Mouse (Mus musculus): ENCODE measurements around the gene Tspan5. TPM values are rescaled to one million over a fixed set of nuclear protein-coding genes. Genes with fewer than 3 reads are reported as not detected.

The Tspan5 gene
- polyA plus RNA-seq, 1 experiment = 36.4 TPM

DNA sequence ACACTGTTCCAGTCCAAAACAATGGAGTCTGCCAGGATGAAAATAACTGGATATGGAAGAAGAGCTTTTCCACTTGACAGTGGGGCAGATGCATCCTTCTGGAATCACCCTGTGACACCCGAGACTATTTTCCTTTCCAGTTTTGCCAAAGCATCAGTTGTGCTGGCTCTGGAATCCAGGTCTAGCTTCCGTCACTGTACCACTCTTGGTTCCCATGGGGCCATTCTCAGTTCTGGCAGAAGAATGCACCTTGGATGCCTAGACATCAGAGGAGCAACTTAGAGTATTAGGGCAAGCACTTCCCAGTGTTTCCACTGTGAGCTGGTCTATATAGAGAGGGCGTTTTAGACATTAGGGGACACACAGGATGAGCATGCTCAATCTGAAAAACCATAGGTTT lies 119.6 kb downstream of the Tspan5 start:
- TF ChIP-seq POLR2A (IDR thresholded peaks at IDR 0.05; ENCODE audit: low read depth, low read length) (no peak), CTCF (IDR thresholded peaks at IDR 0.05; ENCODE audit: extremely low read depth, insufficient read length, insufficient replicate concordance, low read depth, low read length) (no peak)
- Histone ChIP-seq H3K27me3 (ENCODE audit: control insufficient read depth, insufficient read depth, low read length) (no peaks in the 10 kb centered on the region), H3K36me3 (ENCODE audit: control insufficient read depth, insufficient read depth, low read length) (no peaks in the 10 kb centered on the region), H3K4me3 (ENCODE audit: low read depth, low read length) (no peak overlapping the region), H3K27ac (ENCODE audit: insufficient read depth, low read depth, low read length) (no peak overlapping the region), H3K4me1 (ENCODE audit: control insufficient read depth, insufficient read depth, insufficient read length, low read length) (no peaks in the 10 kb centered on the region)
- WGBS = 84% methylated on average over 3 of the region's 3 CpGs

DNA sequence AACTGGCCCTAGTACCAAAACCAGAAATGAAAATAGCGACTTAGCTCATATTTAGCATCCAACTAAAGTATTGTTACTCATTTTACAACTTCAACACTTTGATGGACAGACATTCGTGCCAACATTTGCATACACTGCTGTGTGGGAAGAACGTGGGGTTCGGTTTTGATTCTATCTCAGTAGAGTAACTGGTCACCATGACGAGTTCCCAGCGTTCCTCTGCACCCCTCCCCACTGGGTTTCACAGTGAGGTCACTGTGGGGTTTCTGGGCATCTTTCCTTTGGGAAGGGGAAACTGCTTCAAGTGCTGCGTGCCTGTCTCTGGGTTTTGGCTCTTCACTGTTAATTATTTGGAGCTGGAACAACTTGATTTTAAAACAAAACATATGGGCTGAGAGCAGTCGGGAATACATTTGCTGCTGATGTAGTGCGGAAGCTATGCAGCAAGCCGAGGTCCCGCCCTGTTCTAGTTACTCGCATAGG lies 122.2 kb downstream of the Tspan5 start:
- 72% methylated on average over 12 of the region's 12 CpGs for WGBS
- Histone ChIP-seq H3K27ac (ENCODE audit: insufficient read depth, low read depth, low read length) (no peak overlapping the region), H3K4me3 (ENCODE audit: low read depth, low read length) (no peak overlapping the region), H3K36me3 (ENCODE audit: control insufficient read depth, insufficient read depth, low read length) (no peaks in the 10 kb centered on the region), H3K27me3 (ENCODE audit: control insufficient read depth, insufficient read depth, low read length) (no peaks in the 10 kb centered on the region), H3K4me1 (ENCODE audit: control insufficient read depth, insufficient read depth, insufficient read length, low read length) (no peaks in the 10 kb centered on the region)
- TF ChIP-seq CTCF (IDR thresholded peaks at IDR 0.05; ENCODE audit: extremely low read depth, insufficient read length, insufficient replicate concordance, low read depth, low read length) (no peak), POLR2A (IDR thresholded peaks at IDR 0.05; ENCODE audit: low read depth, low read length) (no peak)

GRCm38 (mm10) chr3:138865271-138865670 lies 123.3 kb downstream of the Tspan5 start:
- Histone ChIP-seq H3K4me3 (ENCODE audit: low read depth, low read length) (no peak overlapping the region), H3K27ac (ENCODE audit: insufficient read depth, low read depth, low read length) (no peak overlapping the region), H3K4me1 (ENCODE audit: control insufficient read depth, insufficient read depth, insufficient read length, low read length) (no peaks in the 10 kb centered on the region), H3K36me3 (ENCODE audit: control insufficient read depth, insufficient read depth, low read length) (no peaks in the 10 kb centered on the region), H3K27me3 (ENCODE audit: control insufficient read depth, insufficient read depth, low read length) (no peaks in the 10 kb centered on the region)
- 79% methylated on average over 5 of the region's 5 CpGs for WGBS
- TF ChIP-seq POLR2A (IDR thresholded peaks at IDR 0.05; ENCODE audit: low read depth, low read length) (no peak), CTCF (IDR thresholded peaks at IDR 0.05; ENCODE audit: extremely low read depth, insufficient read length, insufficient replicate concordance, low read depth, low read length) (no peak)

DNA sequence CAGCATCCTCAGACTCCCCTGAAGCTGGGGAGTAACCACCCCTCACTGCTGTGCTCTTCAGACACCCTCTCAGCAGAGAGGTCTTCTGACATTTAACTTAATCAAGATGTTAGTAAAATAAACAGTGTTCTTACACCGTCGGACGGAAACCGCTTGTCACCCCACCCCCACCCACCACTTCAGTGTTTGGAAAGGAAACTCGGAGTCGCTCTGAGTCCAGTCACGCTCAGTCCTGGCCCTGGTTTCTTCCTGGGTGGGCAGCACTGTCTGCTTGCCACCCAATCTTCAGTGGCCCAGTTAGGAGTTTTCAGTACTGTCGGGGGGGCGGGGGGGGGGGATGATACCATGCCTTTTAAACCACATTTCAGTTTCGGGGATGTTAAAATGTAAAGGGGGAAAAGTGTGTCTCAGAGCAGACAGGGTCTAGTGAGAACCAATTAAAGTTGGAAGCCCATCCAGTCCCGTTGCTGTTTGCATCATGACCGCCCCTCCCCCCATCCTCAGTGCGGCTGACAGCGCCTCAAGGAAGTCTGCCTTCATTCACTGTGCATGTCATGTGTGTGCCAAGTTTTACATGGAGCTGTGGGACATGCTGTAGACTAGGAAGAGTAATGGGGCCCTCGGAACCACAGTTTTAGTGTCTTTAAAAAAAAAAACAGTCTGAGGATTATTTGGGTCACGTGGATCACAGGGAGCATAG lies 125.3 kb downstream of the Tspan5 start:
- no peaks in the 10 kb centered on the region for H3K27me3 ChIP-seq (ENCODE audit: control insufficient read depth, insufficient read depth, low read length)
- H3K4me3 ChIP-seq (ENCODE audit: low read depth, low read length) = no peak overlapping the region
- H3K4me1 ChIP-seq (ENCODE audit: control insufficient read depth, insufficient read depth, insufficient read length, low read length) = no peaks in the 10 kb centered on the region
- TF ChIP-seq CTCF (IDR thresholded peaks at IDR 0.05; ENCODE audit: extremely low read depth, insufficient read length, insufficient replicate concordance, low read depth, low read length) (no peak), POLR2A (IDR thresholded peaks at IDR 0.05; ENCODE audit: low read depth, low read length) (no peak)
- WGBS = 79% methylated on average over 16 of the region's 16 CpGs
- no peak overlapping the region for H3K27ac ChIP-seq (ENCODE audit: insufficient read depth, low read depth, low read length)
- no peaks in the 10 kb centered on the region for H3K36me3 ChIP-seq (ENCODE audit: control insufficient read depth, insufficient read depth, low read length)

- H3K27me3 ChIP-seq (ENCODE audit: control insufficient read depth, insufficient read depth, low read length) = no peaks in the 10 kb centered on the region
Observed at GRCm38 (mm10) chr3:138868409-138868808, 126.4 kb downstream of the Tspan5 start.

GRCm38 (mm10) chr3:138875282-138875681 lies 133.3 kb downstream of the Tspan5 start:
- TF ChIP-seq CTCF (IDR thresholded peaks at IDR 0.05; ENCODE audit: extremely low read depth, insufficient read length, insufficient replicate concordance, low read depth, low read length) = no peak
- no peak for TF ChIP-seq POLR2A (IDR thresholded peaks at IDR 0.05; ENCODE audit: low read depth, low read length)
- no peaks in the 10 kb centered on the region for H3K27me3 ChIP-seq (ENCODE audit: control insufficient read depth, insufficient read depth, low read length)
- H3K4me1 ChIP-seq (ENCODE audit: control insufficient read depth, insufficient read depth, insufficient read length, low read length) = peaks cover 2% of the 10 kb centered on the region
- H3K4me3 ChIP-seq (ENCODE audit: low read depth, low read length) = no peak overlapping the region
- H3K36me3 ChIP-seq (ENCODE audit: control insufficient read depth, insufficient read depth, low read length) = no peaks in the 10 kb centered on the region
- no peak overlapping the region for H3K27ac ChIP-seq (ENCODE audit: insufficient read depth, low read depth, low read length)
- 97% methylated on average over 7 of the region's 7 CpGs for WGBS

More at GRCm38 (mm10) chr3:138868409-138868808, 126.4 kb downstream of the Tspan5 start:
- H3K36me3 ChIP-seq (ENCODE audit: control insufficient read depth, insufficient read depth, low read length) = no peaks in the 10 kb centered on the region
- 68% methylated on average over 13 of the region's 13 CpGs for WGBS
- H3K4me1 ChIP-seq (ENCODE audit: control insufficient read depth, insufficient read depth, insufficient read length, low read length) = no peaks in the 10 kb centered on the region
- H3K4me3 ChIP-seq (ENCODE audit: low read depth, low read length) = no peak overlapping the region
- no peak for TF ChIP-seq POLR2A (IDR thresholded peaks at IDR 0.05; ENCODE audit: low read depth, low read length)
- H3K27ac ChIP-seq (ENCODE audit: insufficient read depth, low read depth, low read length) = no peak overlapping the region; the same call in 1 of the 2 replicates

- TF ChIP-seq POLR2A (IDR thresholded peaks at IDR 0.05; ENCODE audit: low read depth, low read length) (no peak), CTCF (IDR thresholded peaks at IDR 0.05; ENCODE audit: extremely low read depth, insufficient read length, insufficient replicate concordance, low read depth, low read length) (no peak)
- Histone ChIP-seq H3K36me3 (ENCODE audit: control insufficient read depth, insufficient read depth, low read length) (no peaks in the 10 kb centered on the region), H3K27me3 (ENCODE audit: control insufficient read depth, insufficient read depth, low read length) (no peaks in the 10 kb centered on the region), H3K4me1 (ENCODE audit: control insufficient read depth, insufficient read depth, insufficient read length, low read length) (peaks cover 2% of the 10 kb centered on the region), H3K27ac (ENCODE audit: insufficient read depth, low read depth, low read length) (no peak overlapping the region), H3K4me3 (ENCODE audit: low read depth, low read length) (no peak overlapping the region)
- WGBS = 90% methylated on average over 6 of the region's 6 CpGs
Observed at GRCm38 (mm10) chr3:138875936-138876335, 133.9 kb downstream of the Tspan5 start.
